Comparison of ENCODE assay signal across 9 mouse cellular contexts in the genomic region with DNA sequence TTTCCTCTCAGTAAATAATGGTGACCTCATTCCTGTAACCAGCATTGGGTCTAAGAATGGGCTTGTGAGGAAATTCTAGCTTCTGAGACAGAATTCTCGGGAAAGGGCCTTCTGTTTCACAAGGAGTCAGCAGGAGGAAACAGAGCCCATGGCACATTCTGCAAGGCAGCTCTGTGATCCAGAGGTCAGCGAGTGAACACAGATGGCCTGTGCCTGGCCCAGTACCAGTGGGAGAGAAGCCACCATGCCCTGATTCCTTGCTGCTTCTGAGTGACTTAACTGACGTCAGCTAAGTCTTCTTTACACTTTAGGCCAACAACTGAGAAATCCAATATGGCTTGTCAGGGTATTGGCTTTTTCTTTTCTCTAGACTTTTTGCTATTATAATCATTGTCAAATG.
A peak's percentile ranks its signal among the peaks of the same experiment; 100 is the strongest.
DNase-seq lines count a peak whose midpoint lies in the region; ATAC-seq and TF ChIP-seq lines count a peak whose summit lies in the region.
"Had no signal": no experiment of that assay in that cellular context is flagged by ENCODE, and none has a peak within 500 bp of the region (broad histone marks: within the 10 kb centered on the region; RNA-seq: fewer than 3 reads in every experiment).

No protein-coding gene starts in this region.

- H3K4me3 ChIP-seq in kidney, adult 2 months (ENCODE audit: insufficient read depth, low read depth, low read length): no peak overlapping the region
- H3K4me3 ChIP-seq: midbrain, embryonic 10.5 days had no signal

- no peaks in the 10 kb centered on the region for H3K36me3 ChIP-seq in kidney, adult 2 months (ENCODE audit: control insufficient read depth, insufficient read depth, low read length)
- H3K36me3 ChIP-seq: midbrain, embryonic 10.5 days had no signal

- no peak for TF ChIP-seq POLR2A in kidney, adult 2 months (IDR thresholded peaks at IDR 0.05; ENCODE audit: low read depth, low read length)

- H3K4me1 ChIP-seq in kidney, adult 2 months (ENCODE audit: control insufficient read depth, insufficient read depth, low read length): no peaks in the 10 kb centered on the region
- H3K4me1 ChIP-seq: midbrain, embryonic 10.5 days had no signal

- DNase-seq in ovary, postnatal 14 days (ENCODE audit: low spot score): peak; percentile 15
- no peak for DNase-seq in ovary, postnatal 10 days (ENCODE audit: low spot score)
- DNase-seq in embryo, embryonic 11 days: peak; percentile 9
- DNase-seq in kidney, adult 2 months: peak; percentile 46
- DNase-seq in yolk sac, embryonic 10.5 days (ENCODE audit: low spot score): peak; percentile 1
- no peak for DNase-seq in left cerebral cortex, adult 18-20 months (ENCODE audit: low spot score in 2 of 2)
- DNase-seq in liver: no peak

- H3K27ac ChIP-seq in kidney, adult 2 months (ENCODE audit: insufficient read depth, low read depth, low read length): no peak overlapping the region
- H3K27ac ChIP-seq: midbrain, embryonic 10.5 days had no signal

- 56% methylated on average over 3 of the region's 3 CpGs for WGBS in kidney, adult 2 months

- ATAC-seq in inflammation-experienced regulatory T-cells, adult 6 months: no peak

- H3K27me3 ChIP-seq in kidney, adult 2 months (replicated peaks; ENCODE audit: control insufficient read depth, insufficient read depth, low read length): no peaks in the 10 kb centered on the region

- TF ChIP-seq CTCF in kidney, adult 2 months (conservative IDR thresholded peaks at IDR 0.05; ENCODE audit: insufficient read depth, insufficient read length, low read depth, low read length): no peak

Comparison
In these comparisons a context has a peak if more than half of its experiments do, and no peak if none do; other contexts are left out.
1. DNase-seq: peak in ovary, postnatal 14 days (single experiment), embryo, embryonic 11 days (single experiment), kidney, adult 2 months (single experiment) and yolk sac, embryonic 10.5 days (single experiment); none in ovary, postnatal 10 days (single experiment), left cerebral cortex, adult 18-20 months (0 of 2) and liver (single experiment).